Mouse (Mus musculus) liver, embryonic 14.5 days (tissue): Measurements from ENCODE around the gene Kirrel3. TPM values are rescaled to one million over a fixed set of nuclear protein-coding genes. Genes with fewer than 3 reads are reported as not detected.
A peak's percentile ranks its signal among the peaks of the same experiment; 100 is the strongest.

Experiments
- ATAC-seq: fragments of 200-750 bp; cut with Nextera tagmentation; 2 replicates; pipeline ENCODE4 v1.8.0; 2017; ENCODE audit warnings: moderate number of reproducible peaks, mild to moderate bottlenecking, moderate library complexity; ENCODE audit not compliant: insufficient read depth
- DNase-seq, 3 experiments: peaks; one replicate each; pipeline ENCODE4 v3.0.0-alpha.2; 2012 to 2013; ENCODE audit warnings: low read depth in 3 of 3, low spot score in 3 of 3
- H3K27ac ChIP-seq: fragments of 300-500 bp; sonication (generic); 2 replicates; pipeline ENCODE4 v1.5.1; 2014; ENCODE audit warnings: moderate library complexity, mild to moderate bottlenecking, control low read depth, inconsistent platforms
- H3K27me3 ChIP-seq: fragments of 300-500 bp; sonication (generic); 2 replicates; pipeline ENCODE4 v1.6.1; 2014; ENCODE audit warnings: mild to moderate bottlenecking, low read length, moderate library complexity; ENCODE audit not compliant: control insufficient read depth, insufficient read depth
- H3K36me3 ChIP-seq: fragments of 300-500 bp; sonication (generic); replicated peaks from 2 replicates; pipeline ENCODE4 v1.6.1; 2014; ENCODE audit warnings: low read depth; ENCODE audit not compliant: control insufficient read depth, insufficient read depth
- H3K4me1 ChIP-seq, 2 experiments: fragments of 200-500 bp in 1 of 2; fragments of 300-500 bp in 1 of 2; sonication (generic) in 1 of 2; replicated peaks; 2 replicates each; pipeline ENCODE4 v1.6.1; 2012 to 2014; ENCODE audit warnings: antibody characterized with exemption in 1 of 2, inconsistent platforms in 1 of 2, low read length in 1 of 2; ENCODE audit not compliant: control insufficient read depth in 2 of 2, insufficient read depth in 2 of 2
- H3K4me2 ChIP-seq: fragments of 300-500 bp; sonication (generic); 2 replicates; pipeline ENCODE4 v1.6.1; 2014; ENCODE audit warnings: low read depth, mild to moderate bottlenecking, control low read depth, moderate library complexity
- H3K4me3 ChIP-seq, 2 experiments: fragments of 200-500 bp in 1 of 2; fragments of 300-500 bp in 1 of 2; sonication (generic) in 1 of 2; 2 replicates each; pipeline ENCODE4 v1.5.1; 2012 to 2014; ENCODE audit warnings: low read depth in 2 of 2, low read length in 2 of 2, mild to moderate bottlenecking in 2 of 2, control low read depth in 1 of 2, inconsistent platforms in 1 of 2, moderate library complexity in 1 of 2; ENCODE audit not compliant: insufficient read depth in 1 of 2
- H3K9ac ChIP-seq: fragments of 300-500 bp; sonication (generic); replicated peaks from 2 replicates; pipeline ENCODE4 v1.6.1; 2014; ENCODE audit warnings: mild to moderate bottlenecking, control low read depth, moderate library complexity
- H3K9me3 ChIP-seq: fragments of 300-500 bp; sonication (generic); 2 replicates; pipeline ENCODE4 v1.6.1; 2016; ENCODE audit warnings: low read length, mixed read lengths; ENCODE audit not compliant: control insufficient read depth
- CTCF ChIP-seq: IDR thresholded peaks from 2 replicates; pipeline ENCODE4 v1.5.1; 2016; ENCODE audit warnings: antibody characterized with exemption, low read depth, control low read depth
- EP300 ChIP-seq: IDR thresholded peaks from 2 replicates; pipeline ENCODE4 v1.6.1; 2016; ENCODE audit warnings: antibody characterized with exemption, low read depth
- WGBS: fragments of 180-500 bp; shearing (Covaris S2); extraction: QIAGEN DNeasy Blood & Tissue Kit; methylation state at CpG from one replicate; pipeline ENCODE4 v1.1.7; 2014; ENCODE audit not compliant: insufficient replicate concordance; 5-methylcytosine and 5-hydroxymethylcytosine counted together
- polyA plus RNA-seq, 2 experiments: library from polyadenylated mRNA; depleted of rRNA in 1 of 2; stranded (reverse) in 1 of 2; unstranded in 1 of 2; fragments of >200 nt; fragmentation: Nextera tagmentation in 1 of 2; extraction: Ambion mirVana in 1 of 2; gene quantifications; 2 replicates each; pipeline versions ENCODE4 v1.2.1 to v1.2.3; 2012 to 2014

Gene Kirrel3
- polyA plus RNA-seq, 2 experiments, result 0.08 TPM; not detected in 1

GRCm38 (mm10) chr9:35026897-35027311 is 541.2 kb downstream of the Kirrel3 start:
- 47% methylated on average over 6 of the region's 6 CpGs for WGBS

GRCm38 (mm10) chr9:35027382-35027997 is 541.8 kb downstream of the Kirrel3 start:
- no peaks in the 10 kb centered on the region for H3K9me3 ChIP-seq
- no peak overlapping the region for H3K9ac ChIP-seq
- peaks cover 15% of the 10 kb centered on the region for H3K27me3 ChIP-seq
- no peaks in the 10 kb centered on the region for H3K36me3 ChIP-seq
- TF ChIP-seq CTCF (no peak), EP300 (no peak)
- no peak for DNase-seq
- H3K27ac ChIP-seq, result no peak overlapping the region
- no peak overlapping the region for H3K4me2 ChIP-seq
- 59% methylated on average over 6 of the region's 6 CpGs for WGBS
- no peak for ATAC-seq
- H3K4me3 ChIP-seq, result no peak overlapping the region
- 0 out of 4 replicates have a peak, but pooled peaks cover 0 to 4% of the 10 kb centered on the region in 2 experiments for H3K4me1 ChIP-seq

More at GRCm38 (mm10) chr9:35026897-35027311, 541.2 kb downstream of the Kirrel3 start:
- Histone ChIP-seq H3K4me2 (no peak overlapping the region), H3K9ac (no peak overlapping the region), H3K27ac (no peak overlapping the region), H3K4me1 (0 out of 4 replicates have a peak, but pooled peaks cover 0 to 4% of the 10 kb centered on the region in 2 experiments), H3K27me3 (peaks cover 15% of the 10 kb centered on the region), H3K9me3 (no peaks in the 10 kb centered on the region), H3K4me3 (no peak overlapping the region), H3K36me3 (no peaks in the 10 kb centered on the region)
- no peak for ATAC-seq
- DNase-seq, result no peak
- no peak for TF ChIP-seq CTCF
- no peak for TF ChIP-seq EP300

- 56% methylated on average over 5 of the region's 5 CpGs for WGBS
- H3K27ac ChIP-seq, result no peak overlapping the region
- 0 out of 4 replicates have a peak, but pooled peaks cover 0 to 2% of the 10 kb centered on the region in 2 experiments for H3K4me1 ChIP-seq
- peaks cover 3% of the 10 kb centered on the region for H3K27me3 ChIP-seq
- no peaks in the 10 kb centered on the region for H3K9me3 ChIP-seq
- ATAC-seq, result no peak
- H3K9ac ChIP-seq, result no peak overlapping the region
- H3K4me2 ChIP-seq, result no peak overlapping the region
- DNase-seq, result no peak
- TF ChIP-seq EP300 (no peak), CTCF (peak; percentile 22; the same call in 1 of the 2 replicates)
- no peak overlapping the region for H3K4me3 ChIP-seq
- H3K36me3 ChIP-seq, result no peaks in the 10 kb centered on the region
Observed at GRCm38 (mm10) chr9:35030823-35031222, 545.1 kb downstream of the Kirrel3 start.

GRCm38 (mm10) chr9:35032457-35032856 is 546.8 kb downstream of the Kirrel3 start:
- H3K36me3 ChIP-seq, result no peaks in the 10 kb centered on the region
- no peak overlapping the region for H3K4me2 ChIP-seq
- no peak overlapping the region for H3K27ac ChIP-seq
- no peaks in the 10 kb centered on the region for H3K27me3 ChIP-seq
- H3K4me3 ChIP-seq, result no peak overlapping the region
- ATAC-seq (no peak), DNase-seq (no peak)
- TF ChIP-seq EP300, result no peak
- no peak for TF ChIP-seq CTCF
- no peaks in the 10 kb centered on the region for H3K4me1 ChIP-seq
- no peaks in the 10 kb centered on the region for H3K9me3 ChIP-seq
- 68% methylated on average over 6 of the region's 6 CpGs for WGBS
- H3K9ac ChIP-seq, result no peak overlapping the region

GRCm38 (mm10) chr9:35035074-35035473 is 549.4 kb downstream of the Kirrel3 start:
- H3K27me3 ChIP-seq, result no peaks in the 10 kb centered on the region
- DNase-seq (no peak), ATAC-seq (no peak)
- no peak overlapping the region for H3K4me2 ChIP-seq
- H3K27ac ChIP-seq, result no peak overlapping the region
- TF ChIP-seq CTCF (no peak), EP300 (no peak)
- 41% methylated on average over 14 of the region's 14 CpGs for WGBS
- no peak overlapping the region for H3K9ac ChIP-seq
- H3K36me3 ChIP-seq, result no peaks in the 10 kb centered on the region
- no peaks in the 10 kb centered on the region for H3K9me3 ChIP-seq
- H3K4me3 ChIP-seq, result no peak overlapping the region
- H3K4me1 ChIP-seq, result no peaks in the 10 kb centered on the region; a peak in 2 of 4 replicates
